Mouse (Mus musculus) heart, adult 2 months (tissue): Measurements from ENCODE around the gene Cald1. TPM values are rescaled to one million over a fixed set of nuclear protein-coding genes. Genes with fewer than 3 reads are reported as not detected.

Experiments used
- DNase-seq, 2 experiments: peaks; one replicate each; pipeline ENCODE4 v3.0.0; 2021
- H3K27ac ChIP-seq: fragments of 200-600 bp; 2 replicates; pipeline ENCODE4 v1.8.1; 2022
- H3K27me3 ChIP-seq: fragments of 200-500 bp; 2 replicates; pipeline ENCODE4 v1.6.1; 2012; ENCODE audit warnings: mild to moderate bottlenecking, low read length, inconsistent platforms, mixed read lengths; ENCODE audit not compliant: control insufficient read depth, insufficient read depth
- H3K36me3 ChIP-seq: fragments of 200-500 bp; 2 replicates; pipeline ENCODE4 v1.6.1; 2012; ENCODE audit warnings: low read length, inconsistent platforms; ENCODE audit not compliant: control insufficient read depth, insufficient read depth
- H3K4me1 ChIP-seq: fragments of 200-500 bp; 2 replicates; pipeline ENCODE4 v1.6.1; 2011; ENCODE audit warnings: low read length; ENCODE audit not compliant: control insufficient read depth, insufficient read depth
- H3K4me3 ChIP-seq: fragments of 200-600 bp; 2 replicates; pipeline ENCODE4 v1.8.1; 2022
- H3K79me2 ChIP-seq: fragments of 200-500 bp; replicated peaks from 2 replicates; pipeline ENCODE4 v1.6.1; 2012; ENCODE audit warnings: mild to moderate bottlenecking, inconsistent platforms, low read length, moderate library complexity, mixed read lengths; ENCODE audit not compliant: control insufficient read depth, insufficient read depth
- H3K9ac ChIP-seq: fragments of 200-500 bp; 2 replicates; pipeline ENCODE4 v1.6.1; 2012; ENCODE audit warnings: low read depth, mild to moderate bottlenecking, control low read depth, inconsistent platforms, low read length, mixed read lengths
- CTCF ChIP-seq: fragments of 200-600 bp; IDR thresholded peaks from 2 replicates; pipeline ENCODE4 v1.8.1; 2022; ENCODE audit warnings: antibody characterized with exemption, mild to moderate bottlenecking, moderate library complexity
- EP300 ChIP-seq: fragments of 200-500 bp; IDR thresholded peaks from 2 replicates; pipeline ENCODE4 v1.6.1; 2011; ENCODE audit warnings: low read depth, low read length, control low read depth; ENCODE audit not compliant: insufficient read depth
- POLR2A ChIP-seq: fragments of 200-500 bp; IDR thresholded peaks from 2 replicates; pipeline ENCODE4 v1.6.1; 2011; ENCODE audit warnings: mild to moderate bottlenecking, low read depth, low read length, control low read depth; ENCODE audit not compliant: insufficient read depth
- WGBS: fragments of 180-500 bp; shearing (Covaris S2); methylation state at CpG from one replicate; pipeline ENCODE4 v1.1.7; 2018; 5-methylcytosine and 5-hydroxymethylcytosine counted together
- intact Hi-C: fragments of 180-260 bp; cut with DNase I; formaldehyde crosslinking; loops from one replicate; pipeline ENCODE4 v1.15.1; 2025
- polyA plus RNA-seq: library from polyadenylated mRNA; depleted of rRNA; stranded (reverse); fragments of >200 nt; gene quantifications from 2 replicates; pipeline ENCODE4 v1.2.3, GENCODE M21; 2012
- total RNA-seq, 2 experiments: library from RNA; stranded (reverse); gene quantifications; 2 replicates each; pipeline ENCODE4 v1.2.3; 2021

Cald1 gene
- total and polyA plus RNA-seq, 3 experiments: 14.1 to 62.8 (median 47.6) TPM

GRCm38 (mm10) chr6:34707521-34707920, 109.2 kb downstream of the Cald1 start:
- Histone ChIP-seq H3K9ac (no peak overlapping the region), H3K79me2 (no peaks in the 10 kb centered on the region), H3K36me3 (no peaks in the 10 kb centered on the region), H3K27ac (no peak overlapping the region; the same call in 1 of the 2 replicates), H3K27me3 (no peaks in the 10 kb centered on the region), H3K4me3 (no peak overlapping the region), H3K4me1 (peaks cover 10% of the 10 kb centered on the region)
- DNase-seq: peak; percentile 2 to 11
- no peak for TF ChIP-seq EP300
- TF ChIP-seq CTCF: no peak
- TF ChIP-seq POLR2A: no peak
- intact Hi-C loops: no loop called here
- WGBS: 39% methylated on average over 2 of the region's 2 CpGs

- no peaks in the 10 kb centered on the region for H3K27me3 ChIP-seq
- peak overlapping the region; percentile 47 for H3K27ac ChIP-seq
- H3K4me3 ChIP-seq: peak overlapping the region; percentile 60
- 10% methylated on average over 13 of the region's 13 CpGs for WGBS
- no peaks in the 10 kb centered on the region for H3K79me2 ChIP-seq
- H3K4me1 ChIP-seq: peaks cover 14% of the 10 kb centered on the region
- TF ChIP-seq CTCF (no peak), EP300 (no peak), POLR2A (no peak)
- H3K9ac ChIP-seq: no peak overlapping the region
- no peaks in the 10 kb centered on the region for H3K36me3 ChIP-seq
- intact Hi-C loops: loop anchor here (2.0 kb wide), 1 partner anchor 20 kb away; no protein-coding TSS in a partner anchor
- peak; percentile 43 to 48 for DNase-seq
These were observed 110.5 kb downstream of the Cald1 start for GRCm38 (mm10) chr6:34708650-34709265.

GRCm38 (mm10) chr6:34709289-34709688, 111.0 kb downstream of the Cald1 start:
- H3K27ac ChIP-seq: peak overlapping the region; percentile 82
- peak; percentile 72 to 80 for DNase-seq
- no peaks in the 10 kb centered on the region for H3K79me2 ChIP-seq
- H3K36me3 ChIP-seq: no peaks in the 10 kb centered on the region
- intact Hi-C loops: loop anchor here (2.0 kb wide), 1 partner anchor 20 kb away; no protein-coding TSS in a partner anchor
- H3K27me3 ChIP-seq: no peaks in the 10 kb centered on the region
- peaks cover 15% of the 10 kb centered on the region for H3K4me1 ChIP-seq
- TF ChIP-seq EP300 (0 out of 2 replicates have a peak, but pooled peaks have one; percentile 42), CTCF (no peak), POLR2A (peak; percentile 82)
- peak overlapping the region; percentile 64 for H3K9ac ChIP-seq
- 4% methylated on average over 11 of the region's 11 CpGs for WGBS
- peak overlapping the region; percentile 60 for H3K4me3 ChIP-seq

GRCm38 (mm10) chr6:34709946-34710682, 111.8 kb downstream of the Cald1 start:
- Histone ChIP-seq H3K4me3 (peak overlapping the region; percentile 60), H3K27ac (peak overlapping the region; percentile 82), H3K9ac (peak overlapping the region; percentile 23; the same call in 1 of the 2 replicates), H3K4me1 (peaks cover 17% of the 10 kb centered on the region), H3K79me2 (no peaks in the 10 kb centered on the region), H3K36me3 (no peaks in the 10 kb centered on the region), H3K27me3 (no peaks in the 10 kb centered on the region)
- intact Hi-C loops: loop anchor here (2.0 kb wide), 1 partner anchor 21 kb away; no protein-coding TSS in a partner anchor
- TF ChIP-seq EP300 (no peak), POLR2A (no peak), CTCF (no peak)
- peak; percentile 25 to 44 for DNase-seq
- 36% methylated on average over 14 of the region's 14 CpGs for WGBS

GRCm38 (mm10) chr6:34710848-34711247, 112.5 kb downstream of the Cald1 start:
- WGBS: 72% methylated on average over 5 of the region's 5 CpGs
- H3K9ac ChIP-seq: no peak overlapping the region
- H3K27ac ChIP-seq: no peak overlapping the region
- no peak overlapping the region for H3K4me3 ChIP-seq
- no peak for DNase-seq
- peaks cover 2% of the 10 kb centered on the region; the same call in 1 of the 2 replicates for H3K36me3 ChIP-seq
- intact Hi-C loops: no loop called here
- TF ChIP-seq POLR2A (no peak), EP300 (no peak), CTCF (no peak)
- H3K27me3 ChIP-seq: no peaks in the 10 kb centered on the region
- H3K4me1 ChIP-seq: peaks cover 17% of the 10 kb centered on the region
- no peaks in the 10 kb centered on the region for H3K79me2 ChIP-seq

GRCm38 (mm10) chr6:34711620-34712019, 113.3 kb downstream of the Cald1 start:
- peak in 1 of 2 experiments; percentile 8 for DNase-seq
- no peak for TF ChIP-seq POLR2A
- TF ChIP-seq CTCF: no peak
- no peak for TF ChIP-seq EP300
- H3K79me2 ChIP-seq: no peaks in the 10 kb centered on the region
- H3K27ac ChIP-seq: no peak overlapping the region
- WGBS: 72% methylated on average over 10 of the region's 10 CpGs
- no peaks in the 10 kb centered on the region for H3K27me3 ChIP-seq
- no peak overlapping the region for H3K4me3 ChIP-seq
- peaks cover 2% of the 10 kb centered on the region; the same call in 1 of the 2 replicates for H3K36me3 ChIP-seq
- H3K9ac ChIP-seq: no peak overlapping the region
- H3K4me1 ChIP-seq: peaks cover 16% of the 10 kb centered on the region
- intact Hi-C loops: no loop called here
